Mouse (Mus musculus) erythroblast, embryonic 14.5 days (primary cell): ENCODE measurements around the gene Lekr1. TPM values are rescaled to one million over a fixed set of nuclear protein-coding genes. Genes with fewer than 3 reads are reported as not detected.

Source experiments
- H3K27me3 ChIP-seq: 2 replicates; pipeline ENCODE4 v1.6.1; 2012; ENCODE audit warnings: inconsistent platforms; ENCODE audit not compliant: control insufficient read depth
- H3K36me3 ChIP-seq: 2 replicates; pipeline ENCODE4 v1.6.1; 2012; ENCODE audit warnings: mild to moderate bottlenecking, inconsistent platforms; ENCODE audit not compliant: control insufficient read depth
- H3K4me1 ChIP-seq: 2 replicates; pipeline ENCODE4 v1.6.1; 2012; ENCODE audit warnings: inconsistent platforms; ENCODE audit not compliant: control insufficient read depth
- H3K4me3 ChIP-seq: replicated peaks from 2 replicates; pipeline ENCODE3; 2012; ENCODE audit warnings: moderate library complexity, mild to moderate bottlenecking, inconsistent platforms
- H3K9me3 ChIP-seq: 2 replicates; pipeline ENCODE4 v1.6.1; 2012; ENCODE audit warnings: low read length, inconsistent platforms, mixed read lengths; ENCODE audit not compliant: control insufficient read depth
- GATA1 ChIP-seq: IDR thresholded peaks from 2 replicates; pipeline ENCODE4 v1.6.1; 2012; ENCODE audit warnings: low read length, inconsistent platforms, mixed read lengths
- TAL1 ChIP-seq: IDR thresholded peaks from 3 replicates; pipeline ENCODE4 v1.6.1; 2012; ENCODE audit warnings: low read length, inconsistent platforms, mixed read lengths
- polyA plus RNA-seq: library from polyadenylated mRNA; stranded (reverse); fragments of >175 nt; gene quantifications from 2 replicates; pipeline ENCODE4 v1.2.3, GENCODE M21; 2012

The Lekr1 gene
- polyA plus RNA-seq, 1 experiment: not detected

DNA sequence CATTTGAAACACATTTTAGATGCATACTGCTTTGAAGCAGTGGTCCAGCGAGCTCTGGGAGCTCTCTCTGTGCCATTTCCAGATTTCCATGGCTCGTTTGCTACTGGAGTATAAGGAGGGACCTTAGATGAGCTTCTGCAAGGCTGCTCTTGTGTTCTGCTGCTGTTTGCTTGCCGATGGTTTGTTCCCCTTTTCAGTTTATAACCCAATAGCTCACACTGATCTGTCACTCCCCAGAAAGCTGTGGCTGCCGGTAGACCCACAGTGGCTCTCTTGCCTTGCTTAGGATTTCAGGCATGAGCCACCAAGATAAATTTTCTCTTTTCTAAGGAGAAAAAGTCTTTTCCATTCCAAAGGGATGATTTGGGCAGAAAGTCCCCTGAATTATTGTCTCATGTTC is 152.6 kb downstream of the Lekr1 start:
- no peak overlapping the region for H3K4me3 ChIP-seq
- no peaks in the 10 kb centered on the region for H3K36me3 ChIP-seq
- no peaks in the 10 kb centered on the region for H3K27me3 ChIP-seq
- no peaks in the 10 kb centered on the region for H3K9me3 ChIP-seq
- no peak for TF ChIP-seq GATA1
- no peak for TF ChIP-seq TAL1
- H3K4me1 ChIP-seq: no peaks in the 10 kb centered on the region

GRCm38 (mm10) chr3:65819841-65820240 is 153.8 kb downstream of the Lekr1 start:
- no peaks in the 10 kb centered on the region for H3K36me3 ChIP-seq
- no peaks in the 10 kb centered on the region for H3K4me1 ChIP-seq
- no peak overlapping the region for H3K4me3 ChIP-seq
- no peaks in the 10 kb centered on the region for H3K9me3 ChIP-seq
- no peaks in the 10 kb centered on the region for H3K27me3 ChIP-seq
- TF ChIP-seq TAL1 (no peak), GATA1 (no peak)

DNA sequence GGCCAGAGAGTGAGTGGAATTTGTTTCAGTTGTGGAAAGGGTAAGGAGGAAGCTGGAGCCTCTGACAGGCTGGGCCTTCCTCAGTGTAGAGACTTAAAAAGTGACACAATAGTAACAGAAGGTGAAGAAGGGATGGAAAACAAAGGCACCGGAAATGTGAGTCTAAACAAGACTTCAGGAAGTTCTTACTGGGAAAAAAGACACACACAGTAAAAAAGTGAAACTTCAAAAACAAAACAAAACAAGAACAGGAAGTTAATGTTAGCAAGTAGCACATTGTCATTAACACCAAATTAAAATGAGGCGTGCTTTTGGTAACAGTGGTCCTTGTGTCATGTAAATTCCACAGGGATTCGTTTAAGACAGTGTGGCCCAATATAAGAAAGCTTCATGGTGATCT is 158.9 kb downstream of the Lekr1 start:
- TF ChIP-seq GATA1 (no peak), TAL1 (no peak)
- H3K4me1 ChIP-seq: no peaks in the 10 kb centered on the region
- H3K4me3 ChIP-seq: no peak overlapping the region

DNA sequence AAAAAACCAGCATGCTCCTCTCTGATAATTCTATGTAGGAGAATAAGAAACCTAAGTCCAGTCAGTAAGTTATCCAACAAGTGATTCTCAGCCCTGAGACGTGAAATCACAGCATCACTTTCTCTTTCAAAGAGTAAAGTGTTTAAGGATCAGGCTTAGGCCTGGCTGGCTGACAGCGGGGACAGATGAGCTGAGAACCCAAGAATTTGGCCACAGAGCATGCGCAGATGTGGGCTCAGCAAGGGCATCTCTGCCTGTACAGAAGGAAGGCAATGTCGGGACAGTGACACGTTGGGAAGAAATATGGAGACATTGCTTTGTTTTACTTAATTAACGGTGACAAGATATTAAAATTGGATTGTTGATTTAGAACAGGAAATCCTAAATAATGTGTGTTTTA is 160.7 kb downstream of the Lekr1 start:
- Histone ChIP-seq H3K36me3 (no peaks in the 10 kb centered on the region), H3K9me3 (no peaks in the 10 kb centered on the region), H3K4me3 (no peak overlapping the region), H3K4me1 (no peaks in the 10 kb centered on the region), H3K27me3 (no peaks in the 10 kb centered on the region; the same call in none of the 2 replicates)
- no peak for TF ChIP-seq GATA1
- no peak for TF ChIP-seq TAL1

More for the DNA sequence above, 158.9 kb downstream of the Lekr1 start:
- Histone ChIP-seq H3K9me3 (no peaks in the 10 kb centered on the region), H3K36me3 (no peaks in the 10 kb centered on the region), H3K27me3 (no peaks in the 10 kb centered on the region)

DNA sequence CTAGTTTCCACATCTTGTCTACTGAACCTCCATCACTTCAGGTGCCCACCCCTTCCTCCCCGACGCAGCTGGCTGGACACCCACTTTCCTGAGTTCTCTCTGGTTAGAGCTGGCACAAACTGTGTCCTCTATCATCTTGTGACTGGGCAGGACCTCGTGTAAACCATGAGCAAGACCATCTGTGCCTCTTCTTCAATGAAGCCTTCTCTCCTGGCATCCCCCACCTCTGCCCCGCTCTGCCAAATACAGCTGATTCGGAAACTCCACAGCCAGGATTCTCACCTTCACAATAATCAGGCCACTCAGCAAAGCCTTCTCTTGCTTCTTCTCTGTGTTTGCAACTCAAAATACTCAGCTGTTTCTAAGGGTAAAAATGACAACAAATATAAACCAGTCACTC is 161.4 kb downstream of the Lekr1 start:
- H3K4me1 ChIP-seq: no peaks in the 10 kb centered on the region
- TF ChIP-seq GATA1: no peak
- TF ChIP-seq TAL1: no peak
- no peaks in the 10 kb centered on the region for H3K36me3 ChIP-seq
- H3K27me3 ChIP-seq: no peaks in the 10 kb centered on the region; the same call in none of the 2 replicates
- H3K9me3 ChIP-seq: no peaks in the 10 kb centered on the region
- no peak overlapping the region for H3K4me3 ChIP-seq

- no peak for TF ChIP-seq GATA1
- TF ChIP-seq TAL1: no peak
- Histone ChIP-seq H3K4me1 (no peaks in the 10 kb centered on the region), H3K36me3 (no peaks in the 10 kb centered on the region), H3K27me3 (no peaks in the 10 kb centered on the region; the same call in none of the 2 replicates), H3K4me3 (no peak overlapping the region), H3K9me3 (no peaks in the 10 kb centered on the region)
These were observed 162.0 kb downstream of the Lekr1 start for GRCm38 (mm10) chr3:65828020-65828419.

- Histone ChIP-seq H3K9me3 (no peaks in the 10 kb centered on the region), H3K4me1 (no peaks in the 10 kb centered on the region), H3K27me3 (no peaks in the 10 kb centered on the region; the same call in none of the 2 replicates), H3K36me3 (no peaks in the 10 kb centered on the region), H3K4me3 (no peak overlapping the region)
- no peak for TF ChIP-seq GATA1
- no peak for TF ChIP-seq TAL1
These were observed 163.2 kb downstream of the Lekr1 start for GRCm38 (mm10) chr3:65829230-65829629.

DNA sequence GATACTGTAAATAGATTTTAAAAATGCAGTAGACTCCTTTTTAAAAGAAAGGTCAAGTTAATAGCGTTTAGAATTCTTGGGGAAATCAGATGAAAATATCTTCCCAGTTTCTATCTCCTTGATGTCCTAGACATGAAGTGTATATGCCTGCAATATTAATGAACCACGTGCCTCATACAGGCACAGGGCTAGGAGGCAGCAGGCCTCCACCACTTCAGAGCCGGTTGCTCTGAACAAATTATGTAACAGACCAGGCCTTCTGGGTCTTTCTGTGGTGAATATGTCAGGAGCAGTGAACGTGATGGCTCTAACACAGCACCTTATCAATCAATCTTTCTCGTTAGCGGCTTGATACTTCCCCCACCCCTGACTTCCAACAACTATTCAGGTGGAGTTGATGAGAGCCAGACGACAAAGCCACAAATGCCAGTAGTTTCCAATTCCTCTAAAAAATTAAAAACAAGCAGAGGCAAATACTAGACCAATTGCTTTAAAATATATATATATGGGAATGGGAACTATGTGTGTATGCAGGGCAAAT is 164.0 kb downstream of the Lekr1 start:
- Histone ChIP-seq H3K4me3 (no peak overlapping the region), H3K27me3 (no peaks in the 10 kb centered on the region; the same call in none of the 2 replicates), H3K4me1 (no peaks in the 10 kb centered on the region), H3K36me3 (no peaks in the 10 kb centered on the region), H3K9me3 (no peaks in the 10 kb centered on the region)
- no peak for TF ChIP-seq TAL1
- TF ChIP-seq GATA1: no peak

- Histone ChIP-seq H3K27me3 (no peaks in the 10 kb centered on the region; the same call in none of the 2 replicates), H3K4me3 (no peak overlapping the region), H3K9me3 (no peaks in the 10 kb centered on the region), H3K36me3 (no peaks in the 10 kb centered on the region), H3K4me1 (no peaks in the 10 kb centered on the region)
- no peak for TF ChIP-seq GATA1
- TF ChIP-seq TAL1: no peak
These were observed 164.8 kb downstream of the Lekr1 start for GRCm38 (mm10) chr3:65830801-65831200.

DNA sequence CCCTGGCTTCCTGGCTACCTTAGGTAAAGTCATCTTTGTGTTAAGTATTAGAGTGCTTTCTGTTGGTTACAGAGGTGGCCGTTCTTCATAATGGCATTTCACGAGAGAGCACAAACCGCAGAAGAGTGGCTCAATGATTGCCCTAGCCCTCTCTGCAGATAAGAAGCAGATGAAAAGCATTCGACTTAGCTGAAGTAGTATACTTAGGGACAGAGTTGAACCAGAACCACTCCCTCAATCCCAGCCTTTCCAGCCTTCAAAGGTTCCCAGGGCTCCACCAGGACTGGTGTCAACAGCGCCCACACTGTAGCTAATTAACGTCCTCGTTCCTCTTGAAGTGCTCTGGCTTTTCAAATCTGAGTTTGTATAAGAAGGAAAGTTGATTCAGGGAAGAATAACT is 166.4 kb downstream of the Lekr1 start:
- H3K9me3 ChIP-seq: no peaks in the 10 kb centered on the region
- H3K27me3 ChIP-seq: no peaks in the 10 kb centered on the region; the same call in none of the 2 replicates
- H3K4me1 ChIP-seq: no peaks in the 10 kb centered on the region
- TF ChIP-seq TAL1: no peak
- no peak for TF ChIP-seq GATA1
- no peaks in the 10 kb centered on the region for H3K36me3 ChIP-seq
- H3K4me3 ChIP-seq: no peak overlapping the region
